Mouse (Mus musculus): ENCODE data around the gene Nos1.
A peak's percentile ranks its signal among the peaks of the same experiment; 100 is the strongest.

Nos1 gene

GRCm38 (mm10) chr5:117899361-117899760 is 118.5 kb downstream of the Nos1 start:
- DNase-seq = no peak

DNA sequence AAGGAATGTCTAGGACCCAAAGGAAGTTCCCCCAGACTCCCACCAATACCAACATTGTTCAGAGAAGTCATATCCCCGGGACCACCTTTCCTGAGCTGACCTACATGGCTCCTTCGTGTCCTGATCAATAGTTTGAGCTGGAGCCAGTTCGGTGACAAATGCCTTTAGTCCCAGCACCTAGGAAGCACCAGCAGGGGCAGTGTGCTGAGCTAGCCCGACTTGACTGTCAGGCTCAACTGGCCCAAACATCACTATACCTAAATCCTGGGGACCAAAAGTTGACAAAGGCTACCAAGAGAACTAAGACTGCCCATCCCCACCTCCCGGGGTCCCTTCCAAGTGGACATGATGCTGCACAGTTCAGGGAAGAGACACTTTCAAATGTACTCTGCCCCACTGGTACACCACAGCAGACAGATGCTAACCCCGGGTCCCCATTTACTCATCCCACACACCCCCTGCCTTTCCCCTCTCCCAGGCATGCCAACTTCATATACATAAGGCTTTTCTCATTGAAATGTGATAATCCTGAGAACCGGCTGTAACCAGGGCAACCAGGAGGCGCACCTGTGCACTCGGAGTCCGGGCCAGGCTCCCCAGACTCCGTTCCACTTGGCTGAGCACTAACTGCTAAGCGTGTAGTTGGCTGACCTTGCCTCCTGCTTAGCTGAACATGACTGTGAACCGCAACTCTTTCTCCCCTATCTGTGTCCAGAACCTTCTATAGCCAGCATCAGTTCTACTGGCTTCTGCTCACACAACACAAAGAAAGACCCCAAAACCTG is 120.3 kb downstream of the Nos1 start:
- peak; percentile 54 to 70 for DNase-seq

- no peak for DNase-seq
Observed at GRCm38 (mm10) chr5:117903534-117903933, 122.7 kb downstream of the Nos1 start.

DNA sequence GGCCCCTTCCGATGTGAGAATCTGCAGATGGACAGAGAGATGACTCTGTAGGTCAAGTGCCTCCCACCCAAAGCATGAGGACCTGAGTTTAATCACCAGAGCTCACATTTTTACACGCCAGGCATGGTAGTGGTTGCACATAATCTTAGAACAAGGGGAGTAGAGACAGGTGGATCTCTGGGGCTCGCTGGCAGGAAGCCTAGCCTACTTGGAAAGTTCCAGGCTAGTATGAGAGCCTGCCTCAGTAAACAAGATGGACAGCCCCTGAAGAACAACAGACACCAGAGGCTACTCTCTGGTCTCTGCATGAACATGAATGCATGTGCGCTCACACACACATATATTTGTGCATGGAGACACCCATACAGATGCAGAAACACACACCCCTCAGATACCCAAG is 124.9 kb downstream of the Nos1 start:
- DNase-seq = no peak

GRCm38 (mm10) chr5:117909524-117909923 is 128.7 kb downstream of the Nos1 start:
- DNase-seq = no peak

DNA sequence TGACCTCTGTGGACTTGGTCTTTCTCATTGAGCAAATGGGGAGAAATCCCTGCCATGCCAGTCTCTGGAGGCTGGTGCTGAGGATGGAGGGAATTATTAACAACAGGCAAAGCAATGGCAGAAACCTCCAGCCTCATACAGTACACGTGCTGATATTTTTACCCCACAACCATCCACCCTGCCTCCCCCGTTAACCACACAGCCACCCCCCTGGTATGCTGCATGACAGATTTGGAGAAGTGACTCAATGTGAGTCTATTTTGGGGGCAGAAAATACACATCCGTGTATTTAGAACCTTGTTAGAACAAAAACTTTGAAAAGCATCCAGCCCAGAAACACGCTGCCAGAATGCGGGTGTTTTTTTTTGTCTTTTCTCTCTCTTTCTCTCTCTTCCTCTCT is 135.5 kb downstream of the Nos1 start:
- DNase-seq = no peak

DNA sequence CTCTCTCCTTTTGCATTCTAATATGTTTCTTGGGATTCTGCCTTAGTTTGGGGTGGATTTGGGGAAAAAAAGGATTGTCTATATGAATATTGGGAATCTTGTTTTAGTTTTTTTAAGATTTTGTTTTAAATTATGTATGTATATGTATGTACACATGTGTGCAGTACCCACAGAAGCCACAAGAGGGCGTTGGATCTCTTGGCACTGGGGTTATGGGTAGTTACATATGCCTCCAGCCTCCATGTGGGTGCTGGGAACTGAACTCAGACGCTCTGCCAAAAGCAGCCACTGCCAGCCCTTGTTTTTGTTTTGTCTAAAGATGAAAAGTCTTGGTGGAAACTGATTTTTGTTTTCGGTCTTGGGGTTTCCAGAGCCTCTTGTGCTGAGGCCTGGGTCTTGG is 136.1 kb downstream of the Nos1 start:
- no peak for DNase-seq

DNA sequence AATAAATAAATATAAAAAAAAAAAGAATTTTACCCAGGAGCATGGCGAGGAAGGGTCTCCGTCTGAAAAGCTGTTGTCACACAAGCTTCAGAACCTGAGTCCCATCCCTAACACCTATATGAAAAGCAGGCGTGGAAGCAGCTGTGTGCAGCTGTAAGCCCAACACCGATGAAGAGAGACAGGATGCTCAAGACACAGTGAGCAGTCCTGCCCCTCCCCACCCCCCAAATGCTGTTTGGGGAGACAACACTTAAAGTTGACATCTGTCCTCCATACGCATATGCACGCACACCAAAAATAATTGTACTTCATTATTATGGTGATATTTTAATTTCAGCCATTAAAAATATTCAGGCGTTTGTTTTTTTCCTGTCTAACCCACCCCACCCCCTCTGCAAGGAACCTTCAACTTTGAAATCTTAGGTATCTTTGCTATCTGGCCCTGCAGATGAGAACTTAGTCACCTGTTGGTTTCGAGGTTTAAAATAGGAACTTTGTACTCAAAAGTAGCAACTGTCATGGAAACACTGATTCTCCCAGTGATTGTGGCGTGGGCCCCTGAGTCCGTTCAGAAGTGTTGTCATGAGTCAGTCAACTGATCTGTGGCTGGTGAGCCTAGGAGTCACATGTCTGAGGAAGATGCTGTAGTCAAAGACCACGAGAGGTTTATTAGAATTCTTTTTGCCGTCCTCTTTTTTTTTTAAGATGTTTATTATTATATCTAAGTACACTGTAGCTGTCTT is 141.1 kb downstream of the Nos1 start:
- no peak for DNase-seq

- no peak for DNase-seq
Observed at GRCm38 (mm10) chr5:117923688-117924087, 142.9 kb downstream of the Nos1 start.

- DNase-seq = no peak
Observed at GRCm38 (mm10) chr5:117928553-117928952, 147.7 kb downstream of the Nos1 start.

DNA sequence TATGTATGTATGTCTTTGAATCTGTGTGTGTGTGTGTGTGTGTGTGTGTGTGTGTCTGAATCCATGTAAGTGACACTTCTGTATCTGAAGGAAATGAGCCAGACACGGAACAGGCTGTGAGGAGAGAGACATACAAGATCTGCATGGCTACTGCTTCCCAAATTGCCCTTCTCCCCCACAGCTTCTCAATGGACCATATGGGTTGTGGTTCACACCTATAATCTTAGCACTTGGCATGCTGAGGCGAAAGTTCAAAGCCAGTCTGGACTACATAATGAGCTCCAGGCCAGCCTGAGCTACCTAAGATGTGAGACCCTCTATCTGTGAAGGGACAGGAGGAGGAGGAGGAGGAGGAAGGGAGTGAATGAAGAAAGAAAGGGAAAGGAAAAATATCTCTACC is 151.4 kb downstream of the Nos1 start:
- DNase-seq = no peak

DNA sequence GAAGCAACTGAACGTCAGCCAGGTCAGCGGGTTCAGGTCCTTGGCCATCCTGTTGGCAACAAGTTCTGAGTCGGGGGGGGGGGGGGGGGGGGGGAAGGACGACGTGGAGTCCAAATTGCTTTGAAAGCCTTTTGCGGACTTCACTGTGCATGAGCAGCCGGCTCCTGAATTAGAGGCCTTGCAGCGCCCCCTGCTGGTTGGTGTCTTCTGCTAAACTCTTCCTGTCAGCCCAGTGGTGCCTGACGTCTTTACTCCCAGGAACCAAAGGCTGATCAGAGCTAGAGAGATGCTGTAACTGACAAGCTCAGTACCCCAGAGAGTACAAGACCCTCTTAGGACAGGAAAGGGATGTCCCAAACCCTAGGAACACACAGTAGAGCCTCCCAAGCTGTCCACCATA is 152.0 kb downstream of the Nos1 start:
- DNase-seq = peak; percentile 75 to 95

- no peak for DNase-seq
Observed at GRCm38 (mm10) chr5:117936346-117936745, 155.5 kb downstream of the Nos1 start.

DNA sequence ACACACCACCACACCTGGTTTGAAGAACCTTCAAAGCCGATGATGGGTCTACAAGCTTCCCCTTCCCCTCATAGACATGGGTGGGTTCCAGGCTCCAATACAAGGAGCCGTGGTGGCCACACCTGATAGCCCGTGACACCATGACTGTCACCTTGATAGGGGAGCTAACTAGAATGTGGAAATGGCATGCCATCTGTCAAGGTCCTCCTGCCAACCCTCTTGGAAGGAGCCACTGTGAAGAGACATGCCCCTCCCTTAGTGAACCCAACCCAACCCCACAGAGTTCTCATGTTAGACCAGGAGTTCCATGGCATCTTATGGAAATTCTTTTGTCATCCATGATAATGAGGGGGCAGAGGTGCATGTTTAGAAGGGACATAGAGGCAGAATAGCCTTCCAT is 156.4 kb downstream of the Nos1 start:
- DNase-seq = no peak

DNA sequence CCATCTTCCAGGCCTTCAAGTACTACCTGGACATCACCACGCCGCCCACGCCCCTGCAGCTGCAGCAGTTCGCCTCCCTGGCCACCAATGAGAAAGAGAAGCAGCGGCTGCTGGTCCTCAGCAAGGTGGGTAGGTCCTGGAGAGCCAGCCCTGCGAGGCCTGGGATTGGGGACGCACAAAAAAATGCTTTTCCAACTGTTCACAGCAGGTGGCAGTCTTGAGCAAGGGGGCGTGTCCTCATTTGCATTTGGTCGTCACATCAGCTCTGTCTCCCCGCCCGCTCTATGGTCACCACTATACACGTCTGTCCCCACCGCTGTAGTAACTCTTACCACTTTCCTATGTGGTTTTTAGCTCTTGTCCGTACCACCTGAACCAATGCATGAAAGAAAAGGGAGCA is 157.3 kb downstream of the Nos1 start:
- peak; percentile 49 to 81 for DNase-seq

- DNase-seq = no peak
Observed at GRCm38 (mm10) chr5:117939402-117939801, 158.6 kb downstream of the Nos1 start.

DNA sequence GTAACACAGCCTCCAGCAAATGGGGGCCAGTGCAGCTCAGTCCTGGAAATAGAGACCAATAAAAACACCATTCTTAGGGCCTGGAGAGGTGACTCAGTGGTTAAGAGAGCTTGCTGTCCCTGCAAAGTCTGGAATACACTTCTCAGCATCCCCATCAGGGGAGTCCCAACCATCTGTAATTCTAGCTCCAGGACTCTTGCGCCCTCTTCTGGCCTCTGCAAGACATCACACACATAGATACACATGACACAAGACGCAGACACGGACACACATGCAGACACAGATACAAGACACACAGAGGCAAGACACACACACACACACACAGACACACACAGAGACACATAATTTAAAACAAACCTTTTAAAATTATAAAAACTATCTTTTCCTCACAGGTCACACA is 160.7 kb downstream of the Nos1 start:
- no peak for DNase-seq

DNA sequence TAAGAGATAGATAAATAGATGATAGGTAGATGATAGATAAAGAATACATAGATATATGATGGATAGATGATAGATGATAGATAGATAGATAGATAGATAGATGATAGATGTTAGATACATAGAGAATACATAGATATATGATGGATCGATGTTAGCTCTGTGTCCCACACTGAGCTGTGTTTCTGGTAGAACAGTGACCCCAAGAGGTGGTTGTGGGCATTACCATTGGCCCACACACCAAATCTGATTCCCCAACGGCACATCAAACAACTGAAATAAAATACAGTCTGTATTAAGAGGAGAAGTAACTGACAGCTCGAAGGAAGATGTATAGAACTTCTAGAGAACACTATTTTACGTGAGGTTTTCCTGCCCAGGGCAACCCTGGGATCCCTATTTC is 165.8 kb downstream of the Nos1 start:
- DNase-seq = peak; percentile 30 to 71

GRCm38 (mm10) chr5:117949393-117949792 is 168.6 kb downstream of the Nos1 start:
- DNase-seq = no peak

DNA sequence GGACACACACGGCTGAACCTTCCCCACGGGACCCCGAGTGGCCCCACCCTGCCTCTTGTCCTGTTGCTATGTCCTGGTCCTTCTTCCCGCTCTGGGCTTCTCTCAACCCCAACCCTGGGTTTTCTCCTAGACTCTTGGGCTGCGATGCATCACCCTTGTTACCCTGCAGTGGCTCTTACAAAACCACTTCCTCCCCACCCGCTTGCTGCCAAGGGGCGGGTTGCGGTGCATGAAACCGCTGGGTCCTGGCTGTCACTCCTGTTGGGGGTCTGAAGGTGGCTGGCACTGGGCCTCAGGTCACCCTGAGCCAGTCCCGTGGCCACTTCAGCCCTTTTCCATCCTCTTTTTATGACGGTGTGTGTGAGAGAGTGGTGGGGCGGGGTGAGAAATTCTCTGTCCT is 173.1 kb downstream of the Nos1 start:
- DNase-seq = no peak

DNA sequence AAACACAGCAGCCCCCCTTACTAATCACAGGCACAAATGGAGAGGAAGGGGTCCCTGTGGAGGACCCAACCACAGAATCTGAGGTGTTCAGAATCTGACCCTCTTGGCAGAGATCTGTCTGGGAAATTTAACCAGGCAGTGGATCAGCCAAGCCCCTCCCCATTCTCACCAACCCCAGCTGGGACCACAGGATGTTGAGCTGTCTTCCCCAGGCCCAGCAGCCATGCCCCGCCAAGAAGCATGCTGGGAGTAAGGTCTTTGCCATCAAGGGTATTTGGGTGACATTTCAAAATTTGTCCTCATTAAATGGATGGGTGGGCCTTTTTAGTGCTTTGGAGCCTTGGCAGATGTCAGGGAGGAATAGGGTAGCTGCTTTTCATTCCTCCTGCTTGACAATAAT is 173.6 kb downstream of the Nos1 start:
- DNase-seq = no peak

- peak; percentile 53 to 57 for DNase-seq
Observed at GRCm38 (mm10) chr5:117955675-117956420, 175.0 kb downstream of the Nos1 start.

DNA sequence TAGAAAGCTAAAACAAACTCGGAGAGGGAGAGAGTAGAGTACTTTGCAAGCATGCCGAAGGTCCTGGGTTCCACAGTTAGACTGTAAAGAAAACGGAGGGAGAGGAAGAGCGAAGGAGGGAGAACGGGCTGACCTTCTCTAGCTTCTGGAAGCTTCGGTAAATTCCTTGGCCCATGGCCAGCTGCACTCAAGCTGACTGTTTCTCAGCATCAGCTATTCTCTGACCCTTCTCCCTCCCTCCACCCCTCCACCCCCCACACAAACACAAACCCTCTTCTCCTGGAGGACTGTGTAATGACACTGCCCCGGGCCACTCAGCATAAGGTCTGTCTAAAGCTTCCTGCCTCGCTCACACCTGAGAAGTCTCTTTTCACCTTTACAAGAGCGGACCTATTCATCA is 183.9 kb downstream of the Nos1 start:
- peak; percentile 45 to 77 for DNase-seq

GRCm38 (mm10) chr5:117966956-117967355 is 186.1 kb downstream of the Nos1 start:
- DNase-seq = peak; percentile 37 to 43
